Mouse (Mus musculus): ENCODE data around the gene Rassf5.
"Not testable (repeated sequence)": the region's sequence is repeated elsewhere in the genome, so short reads cannot be mapped to it uniquely, and the experiment has no call there.

The Rassf5 gene

DNA sequence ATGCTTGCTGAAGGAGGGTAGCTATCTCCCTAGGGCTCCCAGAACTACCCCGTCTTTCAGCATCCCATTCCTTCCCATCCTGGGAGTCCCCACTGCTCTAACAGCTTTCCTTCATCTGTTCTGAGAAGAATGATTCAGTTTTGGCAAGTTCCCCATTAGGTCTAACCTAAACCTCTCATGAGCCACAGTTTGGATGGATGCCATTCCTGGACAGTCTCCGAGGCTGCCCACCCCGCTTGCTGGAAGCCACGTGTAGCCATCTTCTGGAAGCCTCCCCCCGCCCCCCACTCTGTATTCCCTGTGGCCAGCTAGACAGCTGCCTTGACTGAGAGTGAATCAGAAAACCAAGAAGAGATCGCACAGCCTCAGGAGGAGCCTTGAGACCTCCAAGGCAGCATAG lies 12.2 kb upstream of the Rassf5 start:
- ATAC-seq (ENCODE audit: low TSS enrichment) = no peak

DNA sequence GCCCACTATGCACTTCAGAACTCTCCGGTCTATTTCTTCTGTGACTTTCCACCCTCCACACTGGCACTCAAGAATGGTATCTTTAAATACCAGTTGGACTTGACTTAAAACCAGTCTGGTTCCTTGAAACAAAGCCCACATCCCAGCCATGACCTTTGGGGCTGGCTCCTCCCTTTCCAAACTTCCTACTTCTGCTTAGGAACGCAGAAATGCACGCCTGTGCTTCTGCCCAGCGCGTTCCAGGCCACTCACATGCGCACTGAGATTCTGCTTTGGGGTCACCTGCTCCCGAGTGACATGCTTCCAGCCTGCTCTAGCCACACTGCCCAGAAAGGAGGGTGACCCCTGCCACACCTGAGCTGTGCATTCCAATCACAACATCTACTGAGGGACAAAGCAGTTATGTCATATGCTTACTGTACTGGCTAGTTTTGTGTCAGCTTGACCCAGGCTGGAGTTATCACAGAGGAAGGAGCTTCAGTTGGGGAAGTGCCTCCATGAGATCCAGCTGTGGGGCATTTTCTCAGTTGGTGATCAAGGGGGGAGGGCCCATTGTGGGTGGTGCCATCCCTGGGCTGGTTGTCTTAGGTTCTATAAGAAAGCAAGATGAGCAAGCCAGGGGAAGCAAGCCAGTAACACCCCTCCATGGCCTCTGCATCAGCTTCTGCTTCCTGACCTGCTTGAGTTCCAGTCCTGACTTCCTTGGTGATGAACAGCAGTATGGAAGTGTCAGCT lies 7.6 kb upstream of the Rassf5 start:
- not testable (repeated sequence) for ATAC-seq (ENCODE audit: low TSS enrichment)

DNA sequence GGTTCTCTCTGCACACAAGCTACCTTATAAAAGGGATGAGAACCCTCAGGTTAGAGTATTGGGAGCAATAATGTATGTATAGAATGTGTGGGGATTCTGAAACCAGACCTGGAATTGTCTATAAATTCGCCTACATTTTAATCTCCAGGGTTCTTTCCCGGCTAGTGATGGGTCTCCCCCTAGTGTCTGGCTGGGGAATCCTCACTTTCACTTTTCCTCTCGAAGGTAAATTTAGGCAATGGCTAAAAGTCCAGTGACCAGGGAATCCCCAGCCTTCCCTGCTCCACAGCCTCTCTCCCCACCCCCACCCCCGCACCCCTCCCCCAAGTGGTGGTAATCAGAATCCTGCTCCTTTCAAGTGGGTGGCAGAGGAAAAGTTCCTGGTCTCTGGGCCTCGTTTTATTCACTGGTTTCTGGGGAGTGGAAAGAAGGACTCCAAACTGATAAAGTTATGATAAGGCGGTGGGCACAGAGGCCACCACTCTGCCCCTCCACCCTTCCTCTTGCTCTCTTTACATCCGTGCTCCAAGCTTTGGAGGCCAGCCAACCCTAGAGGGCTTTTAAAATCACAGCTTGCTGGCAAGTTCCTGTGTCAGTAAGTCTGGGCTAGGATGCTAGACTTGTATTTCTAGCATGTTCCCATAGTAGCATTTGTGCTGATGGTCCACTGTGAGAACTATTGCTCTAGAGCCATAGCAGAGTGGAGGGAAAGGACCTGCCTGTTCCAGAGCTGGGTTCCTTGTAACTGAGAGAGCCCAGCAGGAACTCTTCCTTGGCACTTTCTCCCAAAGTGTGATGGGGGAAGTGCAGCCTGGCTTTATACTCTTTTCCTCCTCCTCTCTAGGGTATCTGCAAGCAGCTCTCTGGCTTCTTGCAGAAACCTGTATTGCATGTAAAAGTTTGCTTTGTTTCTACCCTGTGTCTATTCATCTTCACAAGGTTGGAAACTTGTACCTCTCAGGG lies 1.7 kb upstream of the Rassf5 start:
- peak; percentile 35 for ATAC-seq (ENCODE audit: low TSS enrichment)

DNA sequence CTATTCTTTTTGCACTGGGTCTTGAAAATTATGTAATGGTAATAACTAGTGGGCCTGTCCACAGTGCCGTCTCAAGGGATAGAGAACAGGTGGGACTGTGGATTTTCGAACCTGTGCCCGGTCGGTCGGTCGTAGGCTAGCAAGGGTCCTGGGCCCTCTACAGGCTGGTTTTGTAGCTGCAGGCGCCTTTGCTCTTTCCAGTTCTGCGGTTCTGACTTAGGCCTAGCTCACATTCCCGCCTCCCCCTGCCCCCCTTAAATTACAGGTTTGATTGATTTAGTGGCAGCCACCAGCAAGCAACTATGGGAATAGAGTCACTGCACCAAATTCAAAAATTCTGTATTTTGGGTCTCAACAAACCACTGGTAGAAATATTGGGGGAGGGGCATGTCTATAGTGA lies 868 bp upstream of the Rassf5 start:
- 0 out of 2 replicates have a peak, but pooled peaks have one; percentile 25 for ATAC-seq (ENCODE audit: low TSS enrichment)

DNA sequence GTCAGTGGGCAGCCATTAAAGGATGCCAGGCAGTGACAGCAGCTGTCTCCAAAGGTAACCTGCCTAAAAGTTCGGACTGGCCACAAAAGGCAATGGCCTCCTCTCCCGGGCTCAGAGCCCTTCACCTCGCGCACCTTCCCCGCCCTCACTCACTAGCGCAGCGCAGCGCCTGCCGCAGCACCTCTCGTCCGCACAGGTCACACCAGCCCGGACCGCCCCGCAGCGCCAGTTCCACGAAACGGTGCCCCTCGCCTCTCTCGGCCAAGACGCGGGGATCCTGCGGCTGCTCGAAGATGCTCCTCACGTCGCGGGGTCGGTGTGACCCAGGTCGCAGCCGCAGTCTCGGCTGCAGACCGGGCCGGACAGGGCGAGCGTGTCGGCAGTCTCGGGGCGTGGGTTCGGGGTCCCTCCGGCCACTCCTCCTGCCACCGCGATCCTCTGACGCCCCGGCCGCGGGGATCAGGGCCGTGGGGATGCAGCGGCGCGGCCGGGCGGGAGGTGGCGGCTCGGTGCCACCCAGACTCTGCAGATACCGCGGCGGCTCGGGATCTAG lies 446 bp downstream of the Rassf5 start:
- 0 out of 2 replicates have a peak, but pooled peaks have one; percentile 1 for ATAC-seq (ENCODE audit: low TSS enrichment)

DNA sequence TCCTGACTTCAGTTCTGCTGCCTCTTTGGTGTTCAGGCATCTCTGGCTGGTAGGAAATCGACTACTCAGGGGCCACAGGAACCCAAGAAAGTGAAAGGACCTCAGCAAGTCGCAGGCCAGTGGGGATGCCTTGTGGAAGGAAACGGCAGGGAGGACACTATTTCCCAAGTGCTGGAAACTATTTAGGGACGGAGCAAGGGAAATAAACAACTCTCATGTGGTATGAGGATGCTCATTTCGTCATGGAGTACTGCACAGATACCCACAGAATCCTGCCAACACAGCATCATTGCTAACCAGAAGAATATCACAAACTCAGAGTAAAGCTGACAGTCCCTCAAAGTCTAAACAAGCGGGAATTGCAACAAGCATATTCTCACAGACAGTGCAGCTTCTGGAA lies 2.1 kb downstream of the Rassf5 start:
- no peak for ATAC-seq (ENCODE audit: low TSS enrichment)

DNA sequence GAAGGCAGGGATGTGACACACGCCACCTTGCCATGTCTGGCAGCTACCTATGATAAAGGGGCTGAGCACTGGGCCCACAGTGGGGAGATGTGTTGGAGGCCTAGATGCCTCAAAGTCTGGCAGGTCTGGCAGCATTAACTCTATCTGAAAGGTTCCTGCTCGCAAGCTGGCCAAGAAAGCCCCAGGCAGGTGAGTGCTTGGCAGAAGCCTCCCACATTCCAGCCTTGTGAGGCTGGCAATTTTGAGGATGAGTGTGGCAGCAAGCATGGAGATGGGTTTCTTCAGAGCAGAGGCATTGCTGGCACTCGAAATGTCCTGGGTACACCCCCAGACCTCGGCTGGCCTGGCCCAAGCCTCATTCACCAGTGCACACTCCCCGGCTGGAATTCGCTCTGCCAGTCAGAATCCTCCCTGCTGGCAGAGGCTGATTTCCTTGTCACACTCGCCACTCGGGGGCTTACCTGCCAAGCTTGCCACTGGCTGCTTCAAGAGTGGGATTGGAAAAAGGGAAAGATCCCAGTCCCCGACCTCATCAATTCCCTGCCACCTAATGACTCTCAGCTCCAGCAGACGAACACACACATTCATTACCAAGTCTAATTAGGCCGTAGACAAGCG lies 5.4 kb downstream of the Rassf5 start:
- ATAC-seq (ENCODE audit: low TSS enrichment) = no peak

DNA sequence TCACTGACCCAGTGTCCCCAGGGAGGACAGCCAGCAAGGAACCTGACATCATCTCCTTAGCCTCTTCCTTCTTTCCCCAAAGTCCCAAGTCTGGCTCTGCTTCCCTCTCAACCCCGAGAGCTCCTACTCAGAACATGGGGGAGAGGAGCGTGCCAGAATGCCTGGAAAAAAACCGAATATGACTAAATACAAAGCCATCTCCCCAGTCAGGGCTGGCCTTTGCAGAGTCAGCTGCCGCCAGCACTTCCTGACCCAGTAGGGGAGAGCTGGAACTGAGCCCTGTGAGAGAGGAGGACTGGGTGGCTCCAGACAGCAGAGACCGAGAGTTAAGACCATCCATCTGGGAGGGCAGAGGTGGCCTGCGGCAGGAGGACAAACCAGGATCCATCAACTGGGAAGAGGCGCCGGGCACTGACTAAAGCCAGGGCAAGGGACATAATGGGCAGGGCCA lies 6.1 kb downstream of the Rassf5 start:
- ATAC-seq (ENCODE audit: low TSS enrichment) = peak; percentile 38; the same call in 1 of the 2 replicates

DNA sequence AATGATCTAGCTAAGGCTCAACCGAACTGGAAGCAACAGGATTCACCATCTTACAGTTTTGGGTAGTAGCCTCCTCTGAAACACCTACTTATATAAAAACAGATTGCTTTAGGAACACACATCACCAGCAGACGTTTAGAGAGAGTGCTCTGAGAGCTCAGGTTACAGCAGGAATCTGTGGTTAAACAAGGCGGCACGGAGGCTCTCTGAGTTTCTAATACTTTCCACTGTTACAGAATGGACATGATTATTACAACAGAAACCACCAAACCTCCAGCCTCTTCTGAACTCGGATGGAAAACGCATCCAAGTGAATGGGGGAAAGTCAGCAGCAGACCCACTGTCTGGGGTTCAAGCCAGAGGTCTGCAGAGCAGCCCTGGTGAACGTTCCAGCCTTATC lies 9.0 kb downstream of the Rassf5 start:
- no peak; the same call in 1 of the 2 replicates for ATAC-seq (ENCODE audit: low TSS enrichment)

DNA sequence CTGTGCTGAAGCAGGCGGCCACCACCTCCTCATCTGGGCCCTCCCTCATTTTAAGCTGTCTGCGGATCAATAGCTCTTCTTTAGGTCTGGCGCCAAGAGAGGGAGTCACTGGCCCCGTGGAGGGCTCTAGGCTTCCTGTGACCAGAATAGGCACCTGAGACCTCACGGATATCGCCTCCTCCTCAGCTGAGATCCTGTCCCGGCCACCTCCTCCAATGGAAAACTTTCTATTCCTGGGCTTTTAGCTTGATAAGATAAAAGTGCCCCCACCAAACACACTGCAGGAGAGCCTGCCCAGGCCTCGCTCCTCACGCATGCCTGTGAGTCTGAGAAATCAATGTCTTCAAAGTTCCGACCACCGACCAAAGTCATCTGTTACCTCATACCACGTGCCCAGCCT lies 11.5 kb downstream of the Rassf5 start:
- no peak for ATAC-seq (ENCODE audit: low TSS enrichment)

DNA sequence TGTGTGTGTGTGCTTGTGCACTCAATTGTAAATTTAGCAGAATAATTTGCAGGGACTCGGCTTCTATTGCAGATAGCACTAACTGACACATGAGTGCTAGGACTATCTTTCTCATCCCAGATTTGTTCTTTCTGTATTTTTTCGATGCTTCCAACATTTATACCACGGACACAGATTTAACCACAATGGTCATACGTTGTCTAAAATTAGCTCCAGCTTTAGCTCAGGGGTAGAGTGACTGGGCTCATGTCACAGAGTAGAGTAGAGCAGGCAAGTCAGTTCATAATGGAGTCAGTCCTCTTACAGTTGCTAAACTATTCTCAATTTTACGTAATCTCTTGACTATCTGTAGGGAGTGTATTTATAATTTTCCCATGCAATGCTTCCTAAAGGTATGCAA lies 16.4 kb downstream of the Rassf5 start:
- 0 out of 2 replicates have a peak, but pooled peaks have one; percentile 15 for ATAC-seq (ENCODE audit: low TSS enrichment)

DNA sequence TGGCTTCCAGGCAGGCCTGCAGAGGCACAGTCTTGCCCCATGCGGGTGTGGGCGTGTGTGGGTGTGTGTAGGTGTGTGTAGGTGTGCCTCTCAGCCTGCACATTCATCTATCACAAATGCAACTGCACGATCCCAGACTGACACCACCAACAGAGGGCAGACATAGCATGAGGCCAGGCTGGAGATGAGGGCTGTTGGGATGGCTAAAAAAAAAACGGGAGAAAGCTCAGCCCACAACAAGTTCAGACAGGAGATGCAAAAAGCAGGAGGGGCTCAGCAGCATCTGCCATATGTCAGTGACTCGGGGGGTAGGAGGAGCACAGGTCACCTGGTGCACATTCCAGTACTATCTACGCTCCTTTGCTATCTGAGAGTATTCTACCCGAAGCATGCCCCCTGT lies 16.8 kb downstream of the Rassf5 start:
- ATAC-seq (ENCODE audit: low TSS enrichment) = peak; percentile 66; the same call in 1 of the 2 replicates

DNA sequence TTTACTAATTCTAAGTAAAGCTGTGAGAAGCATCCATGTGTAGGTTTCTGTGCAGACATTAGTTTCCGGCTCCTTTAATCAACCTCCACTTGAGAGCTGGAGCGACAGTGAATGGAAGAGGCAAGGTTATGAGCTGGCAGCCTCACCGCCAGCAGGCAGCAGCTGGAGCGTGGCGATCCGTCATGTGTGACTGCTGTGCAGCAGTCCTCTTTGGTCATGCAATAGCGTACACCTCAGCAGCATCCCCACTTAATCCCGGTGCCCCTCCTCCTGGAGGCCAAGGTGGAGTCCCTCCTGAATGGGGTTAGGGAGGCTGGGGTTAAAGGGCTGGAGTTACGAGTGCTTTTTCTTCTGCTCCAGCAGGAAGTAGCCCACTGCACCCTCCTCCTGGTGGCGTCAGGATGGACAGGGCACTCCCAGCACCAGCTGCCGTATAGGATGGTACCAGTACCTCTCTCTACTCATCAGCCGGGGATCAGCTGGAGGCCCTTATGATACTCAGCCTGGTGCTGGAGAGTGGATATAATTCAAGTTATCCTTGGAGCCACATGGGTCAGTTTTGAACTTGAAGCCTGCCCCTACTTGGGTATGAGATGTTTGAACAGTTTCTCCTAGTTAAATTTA lies 20.1 kb downstream of the Rassf5 start:
- no peak for ATAC-seq (ENCODE audit: low TSS enrichment)

DNA sequence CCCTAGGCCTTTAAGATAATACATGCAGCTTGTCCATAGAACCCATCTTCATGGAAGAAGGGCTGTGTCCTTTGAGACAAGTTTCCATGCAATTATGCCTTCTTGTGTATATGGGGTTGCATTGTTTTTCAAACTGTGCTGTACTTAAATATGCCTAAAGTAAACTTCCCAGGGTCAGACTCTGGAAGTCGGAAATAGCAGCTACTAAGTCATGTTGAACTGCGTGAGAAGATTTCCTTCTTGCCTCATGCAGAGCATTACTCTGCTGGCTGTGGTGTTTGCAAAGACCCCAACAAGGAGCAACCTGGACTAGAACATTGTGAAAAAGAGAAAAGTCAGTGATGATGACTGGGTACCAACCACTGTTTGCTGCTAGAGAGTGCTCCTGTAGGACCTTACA lies 21.7 kb downstream of the Rassf5 start:
- ATAC-seq (ENCODE audit: low TSS enrichment) = no peak

DNA sequence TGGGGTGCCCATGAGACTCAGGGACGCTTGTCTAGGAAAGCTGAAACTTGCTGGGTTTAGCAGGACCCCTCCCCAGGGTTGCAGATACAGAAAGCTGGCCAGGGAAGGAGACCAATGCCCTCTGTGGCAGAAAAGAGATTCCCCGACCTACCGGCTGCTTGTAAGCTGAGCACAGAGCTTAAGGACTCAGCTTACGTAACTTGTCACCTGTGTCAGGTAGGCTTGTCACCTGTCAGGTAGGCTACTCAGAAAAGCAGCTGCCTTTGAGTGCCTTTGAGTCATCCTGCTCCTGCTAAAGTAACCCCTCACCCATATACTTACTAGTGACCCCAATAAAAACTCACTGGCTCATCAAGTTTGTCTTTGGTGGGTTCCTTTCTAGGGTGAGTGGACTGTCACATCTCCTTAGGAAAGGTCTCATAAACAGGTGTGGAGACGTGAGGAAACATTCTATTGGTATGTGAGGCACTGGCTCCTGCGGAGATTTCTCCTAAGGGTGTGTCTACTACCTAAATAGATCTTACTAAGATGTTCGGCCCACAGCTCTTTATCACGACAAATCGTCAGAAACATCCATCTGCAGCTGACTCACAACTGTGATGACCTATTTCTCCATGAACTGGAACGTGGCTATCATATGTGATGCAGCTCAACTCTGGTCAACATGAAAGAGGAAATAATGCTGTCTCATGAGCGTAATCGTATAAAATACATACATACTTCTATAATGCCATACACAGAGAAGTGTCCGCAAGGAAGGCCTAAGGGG lies 23.1 kb downstream of the Rassf5 start:
- peak; percentile 51; the same call in 1 of the 2 replicates for ATAC-seq (ENCODE audit: low TSS enrichment)

DNA sequence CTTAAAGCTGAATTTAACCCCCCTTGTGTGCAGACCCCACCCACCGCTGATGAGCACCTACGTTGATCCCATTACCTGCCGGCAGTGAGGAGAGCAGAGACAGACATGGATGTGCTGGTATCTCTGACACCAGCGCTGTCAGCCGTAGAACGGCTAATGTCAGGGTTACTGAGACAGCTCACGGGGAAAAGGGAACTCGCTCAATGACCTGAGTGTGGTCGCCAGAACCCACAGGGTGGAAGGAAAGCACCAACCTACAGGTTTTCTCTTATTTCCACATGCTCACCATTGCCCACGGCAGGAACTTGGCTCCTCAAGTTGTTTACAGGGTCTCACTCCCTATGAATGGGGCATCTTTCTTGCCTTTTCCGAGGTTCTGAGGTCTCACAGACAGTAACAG lies 26.1 kb downstream of the Rassf5 start:
- no peak for ATAC-seq (ENCODE audit: low TSS enrichment)

DNA sequence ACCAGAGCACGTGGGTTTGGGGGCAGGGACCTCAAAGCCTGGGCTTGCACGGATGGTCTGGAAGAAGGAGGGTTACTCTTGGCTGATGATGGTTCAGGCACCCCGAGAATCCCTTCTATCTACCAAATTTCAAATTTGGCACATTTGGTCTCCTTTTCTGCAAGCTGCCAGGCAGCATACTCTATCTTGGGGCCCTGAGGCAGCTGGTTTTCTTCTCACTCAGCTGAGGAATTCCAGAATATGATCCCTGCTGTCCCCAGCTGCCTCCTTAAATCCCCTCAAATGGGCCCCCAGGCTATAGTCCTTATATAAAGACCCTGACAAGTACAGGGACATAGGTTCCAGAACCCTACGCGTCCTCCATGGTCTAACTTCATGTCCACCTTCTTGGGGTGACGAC lies 31.7 kb downstream of the Rassf5 start:
- ATAC-seq (ENCODE audit: low TSS enrichment) = no peak

DNA sequence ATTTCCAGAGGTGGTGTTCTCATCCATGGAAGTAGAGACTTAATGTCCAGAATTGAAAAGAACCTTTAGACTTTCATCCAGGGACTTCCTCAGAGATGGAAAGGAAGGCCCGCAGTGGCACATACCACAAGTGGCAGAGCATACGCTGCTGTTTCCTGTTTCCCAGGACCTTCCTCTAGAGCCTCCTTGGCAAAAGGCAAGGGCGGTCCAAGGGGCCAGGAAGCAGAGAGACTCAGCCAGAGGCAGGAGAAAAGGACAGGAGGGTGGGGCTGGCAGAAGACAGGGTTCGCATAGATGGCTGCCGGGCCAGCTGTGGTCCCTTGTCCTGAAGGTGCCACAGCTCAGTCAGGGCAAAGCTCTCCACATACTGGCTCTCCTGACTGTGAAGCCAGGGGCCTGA lies 32.1 kb downstream of the Rassf5 start:
- ATAC-seq (ENCODE audit: low TSS enrichment) = no peak

DNA sequence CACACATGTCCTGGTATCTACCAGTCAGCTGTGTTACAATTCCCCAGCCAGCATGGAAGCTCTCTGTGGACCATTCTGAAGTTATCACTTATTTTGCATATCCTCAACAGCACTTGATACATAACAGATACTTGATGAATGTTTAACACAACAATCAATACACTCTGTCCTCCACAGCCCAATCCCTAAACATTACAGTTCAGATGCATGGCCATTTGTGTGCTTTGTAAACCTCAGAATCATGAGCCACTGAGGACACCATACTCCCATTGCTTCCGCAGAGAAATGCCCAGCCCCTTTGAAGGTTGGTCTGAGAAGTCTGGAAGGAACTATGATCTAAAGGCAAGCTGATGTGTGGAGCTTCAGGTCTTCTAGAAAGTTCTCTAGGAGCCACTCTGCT lies 33.4 kb downstream of the Rassf5 start:
- ATAC-seq (ENCODE audit: low TSS enrichment) = no peak

DNA sequence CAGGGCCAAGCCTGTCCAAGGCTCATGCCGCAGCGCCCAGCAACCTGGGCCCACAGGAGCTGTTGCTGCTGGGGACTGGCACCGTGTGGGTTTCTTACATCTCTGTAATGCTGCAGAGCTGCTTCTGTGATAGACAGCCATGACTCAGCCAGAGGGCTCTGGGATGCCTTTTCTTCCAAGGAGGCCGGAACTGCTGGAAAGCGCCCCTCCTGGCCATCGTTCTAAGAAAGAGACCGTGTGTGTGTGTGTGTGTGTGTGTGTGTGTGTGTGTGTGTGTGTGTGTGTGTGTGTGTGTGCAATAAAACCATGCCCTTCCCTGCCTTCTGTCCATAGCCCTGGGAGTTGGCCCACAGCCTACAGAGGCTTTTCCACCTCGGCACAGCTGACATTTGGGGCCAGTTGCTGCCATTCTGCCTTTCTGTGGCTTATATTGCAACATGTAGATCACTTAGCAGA lies 35.1 kb downstream of the Rassf5 start:
- peak; percentile 66 for ATAC-seq (ENCODE audit: low TSS enrichment)

DNA sequence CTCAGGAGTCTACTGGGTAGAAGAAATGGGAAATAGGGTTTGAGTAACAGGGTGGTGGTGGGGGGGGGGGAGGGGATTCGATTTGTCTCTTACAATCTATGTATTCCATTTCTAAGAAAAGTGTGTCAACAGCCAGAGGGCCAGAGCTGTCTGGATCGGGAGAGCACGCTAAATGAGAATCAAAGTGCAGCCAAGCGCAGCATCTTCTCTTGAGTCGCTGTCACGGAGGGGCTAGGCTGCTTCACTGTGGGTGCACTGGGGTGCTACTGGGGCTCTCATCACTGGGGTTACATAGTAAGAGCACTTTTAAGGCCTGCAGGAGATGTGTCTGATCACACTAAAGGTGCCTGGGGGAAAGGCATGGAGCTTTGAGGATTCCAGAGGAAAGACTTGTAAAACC lies 36.3 kb downstream of the Rassf5 start:
- ATAC-seq (ENCODE audit: low TSS enrichment) = no peak
